Mouse (Mus musculus): ENCODE data around the gene Mapkap1. TPM values are rescaled to one million over a fixed set of nuclear protein-coding genes. Genes with fewer than 3 reads are reported as not detected.
A peak's percentile ranks its signal among the peaks of the same experiment; 100 is the strongest.

Mapkap1 gene
- total and polyA plus RNA-seq, 2 experiments from 2014 or later, result 60.3 to 87.6 TPM

GRCm38 (mm10) chr2:34588546-34588945, 182.0 kb downstream of the Mapkap1 start:
- H3K4me2 ChIP-seq (ENCODE audit: low read depth, low read length), result no peak overlapping the region
- H3K4me1 ChIP-seq (ENCODE audit: control insufficient read depth, insufficient read depth), result peaks cover 23% of the 10 kb centered on the region
- H3K27me3 ChIP-seq (ENCODE audit: control insufficient read depth, insufficient read depth, low read length), result no peaks in the 10 kb centered on the region
- TF ChIP-seq EP300 (IDR thresholded peaks at IDR 0.05; ENCODE audit: low read depth) (no peak), CTCF (IDR thresholded peaks at IDR 0.05; ENCODE audit: low read depth) (0 out of 2 replicates have a peak, but pooled peaks have one; percentile 7)
- no peak for DNase-seq (ENCODE audit: low spot score)
- H3K9ac ChIP-seq (replicated peaks; ENCODE audit: low read depth, low read length), result no peak overlapping the region
- WGBS, result 65% methylated on average over 8 of the region's 8 CpGs
- no peaks in the 10 kb centered on the region for H3K9me3 ChIP-seq (replicated peaks; ENCODE audit: control insufficient read depth, low read length)
- H3K27ac ChIP-seq (ENCODE audit: low read depth), result no peak overlapping the region
- no peak for ATAC-seq (ENCODE audit: insufficient read depth, low read depth)
- peaks cover 26% of the 10 kb centered on the region; the same call in 1 of the 2 replicates for H3K36me3 ChIP-seq (replicated peaks; ENCODE audit: control insufficient read depth, insufficient read depth, low read length)
- H3K4me3 ChIP-seq (ENCODE audit: low read depth, low read length), result no peak overlapping the region

GRCm38 (mm10) chr2:34591721-34592360, 185.3 kb downstream of the Mapkap1 start:
- Histone ChIP-seq H3K4me2 (ENCODE audit: low read depth, low read length) (no peak overlapping the region), H3K4me1 (ENCODE audit: control insufficient read depth, insufficient read depth) (peaks cover 31% of the 10 kb centered on the region), H3K27ac (ENCODE audit: low read depth) (peak overlapping the region; percentile 94), H3K4me3 (ENCODE audit: low read depth, low read length) (no peak overlapping the region), H3K9ac (replicated peaks; ENCODE audit: low read depth, low read length) (peak overlapping the region; percentile 27; the same call in 1 of the 2 replicates), H3K9me3 (replicated peaks; ENCODE audit: control insufficient read depth, low read length) (no peaks in the 10 kb centered on the region), H3K36me3 (replicated peaks; ENCODE audit: control insufficient read depth, insufficient read depth, low read length) (no peaks in the 10 kb centered on the region), H3K27me3 (ENCODE audit: control insufficient read depth, insufficient read depth, low read length) (no peaks in the 10 kb centered on the region)
- peak; percentile 49 for DNase-seq (ENCODE audit: low spot score)
- TF ChIP-seq CTCF (IDR thresholded peaks at IDR 0.05; ENCODE audit: low read depth), result no peak
- TF ChIP-seq EP300 (IDR thresholded peaks at IDR 0.05; ENCODE audit: low read depth), result no peak
- WGBS, result 25% methylated on average over 16 of the region's 16 CpGs
- peak; percentile 80 for ATAC-seq (ENCODE audit: insufficient read depth, low read depth)

- Histone ChIP-seq H3K9ac (replicated peaks; ENCODE audit: low read depth, low read length) (peak overlapping the region; percentile 27; the same call in 1 of the 2 replicates), H3K4me1 (ENCODE audit: control insufficient read depth, insufficient read depth) (peaks cover 31% of the 10 kb centered on the region), H3K4me3 (ENCODE audit: low read depth, low read length) (no peak overlapping the region), H3K27me3 (ENCODE audit: control insufficient read depth, insufficient read depth, low read length) (no peaks in the 10 kb centered on the region), H3K27ac (ENCODE audit: low read depth) (peak overlapping the region; percentile 94), H3K9me3 (replicated peaks; ENCODE audit: control insufficient read depth, low read length) (no peaks in the 10 kb centered on the region), H3K36me3 (replicated peaks; ENCODE audit: control insufficient read depth, insufficient read depth, low read length) (no peaks in the 10 kb centered on the region), H3K4me2 (ENCODE audit: low read depth, low read length) (no peak overlapping the region)
- DNase-seq (ENCODE audit: low spot score), result no peak
- 48% methylated on average over 8 of the region's 8 CpGs for WGBS
- TF ChIP-seq CTCF (IDR thresholded peaks at IDR 0.05; ENCODE audit: low read depth) (no peak), EP300 (IDR thresholded peaks at IDR 0.05; ENCODE audit: low read depth) (no peak)
- no peak; the same call in 1 of the 2 replicates for ATAC-seq (ENCODE audit: insufficient read depth, low read depth)
Measured at GRCm38 (mm10) chr2:34592361-34592960, 185.9 kb downstream of the Mapkap1 start.

GRCm38 (mm10) chr2:34594001-34594400, 187.4 kb downstream of the Mapkap1 start:
- no peak overlapping the region for H3K4me2 ChIP-seq (ENCODE audit: low read depth, low read length)
- peaks cover 25% of the 10 kb centered on the region for H3K4me1 ChIP-seq (ENCODE audit: control insufficient read depth, insufficient read depth)
- no peak for TF ChIP-seq CTCF (IDR thresholded peaks at IDR 0.05; ENCODE audit: low read depth)
- no peak for TF ChIP-seq EP300 (IDR thresholded peaks at IDR 0.05; ENCODE audit: low read depth)
- H3K9ac ChIP-seq (replicated peaks; ENCODE audit: low read depth, low read length), result no peak overlapping the region
- H3K27ac ChIP-seq (ENCODE audit: low read depth), result peak overlapping the region; percentile 46; the same call in 1 of the 2 replicates
- H3K9me3 ChIP-seq (replicated peaks; ENCODE audit: control insufficient read depth, low read length), result no peaks in the 10 kb centered on the region
- peaks cover 4% of the 10 kb centered on the region; the same call in 1 of the 2 replicates for H3K36me3 ChIP-seq (replicated peaks; ENCODE audit: control insufficient read depth, insufficient read depth, low read length)
- peak; percentile 55 for DNase-seq (ENCODE audit: low spot score)
- no peaks in the 10 kb centered on the region for H3K27me3 ChIP-seq (ENCODE audit: control insufficient read depth, insufficient read depth, low read length)
- ATAC-seq (ENCODE audit: insufficient read depth, low read depth), result peak; percentile 36; the same call in 1 of the 2 replicates
- H3K4me3 ChIP-seq (ENCODE audit: low read depth, low read length), result no peak overlapping the region
- WGBS, result 48% methylated on average over 5 of the region's 5 CpGs

- Histone ChIP-seq H3K9me3 (replicated peaks; ENCODE audit: control insufficient read depth, low read length) (no peaks in the 10 kb centered on the region), H3K4me3 (ENCODE audit: low read depth, low read length) (no peak overlapping the region), H3K27me3 (ENCODE audit: control insufficient read depth, insufficient read depth, low read length) (no peaks in the 10 kb centered on the region), H3K9ac (replicated peaks; ENCODE audit: low read depth, low read length) (no peak overlapping the region), H3K4me1 (ENCODE audit: control insufficient read depth, insufficient read depth) (no peaks in the 10 kb centered on the region), H3K4me2 (ENCODE audit: low read depth, low read length) (no peak overlapping the region), H3K36me3 (replicated peaks; ENCODE audit: control insufficient read depth, insufficient read depth, low read length) (peaks cover 8% of the 10 kb centered on the region; the same call in 1 of the 2 replicates), H3K27ac (ENCODE audit: low read depth) (no peak overlapping the region)
- no peak for DNase-seq (ENCODE audit: low spot score)
- 85% methylated on average over 5 of the region's 5 CpGs for WGBS
- TF ChIP-seq EP300 (IDR thresholded peaks at IDR 0.05; ENCODE audit: low read depth), result no peak
- TF ChIP-seq CTCF (IDR thresholded peaks at IDR 0.05; ENCODE audit: low read depth), result no peak
- no peak for ATAC-seq (ENCODE audit: insufficient read depth, low read depth)
Measured at GRCm38 (mm10) chr2:34599606-34600255, 193.2 kb downstream of the Mapkap1 start.
